Mouse (Mus musculus) yolk sac, embryonic 10.5 days (tissue): ENCODE measurements around the gene Cdiptos.

Experiments used
- DNase-seq: peaks from one replicate; pipeline ENCODE4 v3.0.0-alpha.2; 2017; ENCODE audit warnings: low spot score

Gene Cdiptos

GRCm38 (mm10) chr7:126923999-126924398, 51.9 kb downstream of the Cdiptos start:
- no peak for DNase-seq

GRCm38 (mm10) chr7:126922624-126923060, 53.3 kb downstream of the Cdiptos start, which contains the start of gene Tmem219:
Tmem219 (minus strand) TSS chr7:126922917.
- DNase-seq: peak; percentile 71
